Mouse (Mus musculus) myocyte (in vitro differentiated cells): ENCODE data around the gene Zc3h7b.

Source experiments
- MAX ChIP-seq: IDR thresholded peaks from one replicate; pipeline ENCODE4 v1.6.1; 2011; ENCODE audit warnings: low read depth, mild to moderate bottlenecking, control low read depth
- MYOD1 ChIP-seq, 3 experiments: IDR thresholded peaks; one replicate each; pipeline ENCODE4 v1.6.1; 2011; ENCODE audit warnings: control low read depth in 2 of 3, low read depth in 2 of 3, mild to moderate bottlenecking in 2 of 3, moderate library complexity in 1 of 3; ENCODE audit not compliant: insufficient read length in 2 of 3, control insufficient read depth in 1 of 3
- MYOG ChIP-seq, 3 experiments: IDR thresholded peaks; one replicate each; pipeline ENCODE4 v1.6.1; 2011; ENCODE audit warnings: control low read depth in 2 of 3, low read depth in 2 of 3, mild to moderate bottlenecking in 2 of 3; ENCODE audit not compliant: insufficient read length in 2 of 3, control insufficient read depth in 1 of 3, insufficient read depth in 1 of 3
- POLR2AphosphoS2 ChIP-seq: IDR thresholded peaks from one replicate; pipeline ENCODE4 v1.6.1; 2011; ENCODE audit warnings: low read depth, control low read depth; ENCODE audit not compliant: insufficient read length
- USF1 ChIP-seq: IDR thresholded peaks from one replicate; pipeline ENCODE4 v1.6.1; 2011; ENCODE audit warnings: low read depth, mild to moderate bottlenecking, control low read depth, moderate library complexity

- TF ChIP-seq POLR2AphosphoS2 (no peak), MYOD1 (IDR thresholded peaks at IDR 0.05; ENCODE audit: control insufficient read depth in 1 of 3, insufficient read length in 2 of 3, low read depth in 2 of 3) (no peak), MYOG (IDR thresholded peaks at IDR 0.05; ENCODE audit: control insufficient read depth in 1 of 3, insufficient read depth in 1 of 3, insufficient read length in 2 of 3, low read depth in 2 of 3) (no peak), MAX (no peak), USF1 (no peak)
Observed at GRCm38 (mm10) chr15:81832219-81832618, 87.4 kb downstream of the Zc3h7b start.
